Mouse (Mus musculus) adrenal gland, adult 18-20 months (tissue): Measurements from ENCODE around the gene Vps26a. TPM values are rescaled to one million over a fixed set of nuclear protein-coding genes. Genes with fewer than 3 reads are reported as not detected.
"Not testable (repeated sequence)": the region's sequence is repeated elsewhere in the genome, so short reads cannot be mapped to it uniquely, and the experiment has no call there.

Experiments used
- DNase-seq, 2 experiments: peaks; one replicate each; pipeline ENCODE4 v3.0.0; 2021 to 2022; ENCODE audit warnings: low spot score in 2 of 2
- total RNA-seq, 2 experiments: library from RNA; stranded (reverse); gene quantifications; 1 replicate in 1 of 2; 2 replicates in 1 of 2; pipeline ENCODE4 v1.2.3; 2021

Vps26a gene
- total RNA-seq, 2 experiments from 2014 or later = 49.2 to 54.3 TPM

DNA sequence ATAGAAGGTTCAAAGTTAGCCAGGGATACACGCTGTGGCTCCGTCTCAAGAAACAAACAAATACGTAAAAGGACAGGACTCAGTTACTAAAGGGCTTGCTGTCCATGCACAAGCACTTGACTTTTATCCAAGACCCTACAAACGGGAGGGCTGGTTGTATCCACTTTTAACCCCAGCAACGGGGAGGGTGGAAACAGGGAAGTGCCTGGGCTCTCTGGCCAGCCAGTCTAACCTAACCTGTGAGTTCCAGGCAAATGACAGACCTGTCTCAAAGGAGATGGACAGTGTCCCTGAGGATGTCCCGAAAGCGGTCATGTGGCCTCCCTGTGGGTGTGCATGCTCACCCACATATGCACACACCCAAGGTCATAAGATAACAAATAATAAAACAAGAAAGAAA is 15.3 kb upstream of the Vps26a start:
- DNase-seq = no peak

GRCm38 (mm10) chr10:62500916-62501615 is 14.5 kb upstream of the Vps26a start:
- no peak for DNase-seq

DNA sequence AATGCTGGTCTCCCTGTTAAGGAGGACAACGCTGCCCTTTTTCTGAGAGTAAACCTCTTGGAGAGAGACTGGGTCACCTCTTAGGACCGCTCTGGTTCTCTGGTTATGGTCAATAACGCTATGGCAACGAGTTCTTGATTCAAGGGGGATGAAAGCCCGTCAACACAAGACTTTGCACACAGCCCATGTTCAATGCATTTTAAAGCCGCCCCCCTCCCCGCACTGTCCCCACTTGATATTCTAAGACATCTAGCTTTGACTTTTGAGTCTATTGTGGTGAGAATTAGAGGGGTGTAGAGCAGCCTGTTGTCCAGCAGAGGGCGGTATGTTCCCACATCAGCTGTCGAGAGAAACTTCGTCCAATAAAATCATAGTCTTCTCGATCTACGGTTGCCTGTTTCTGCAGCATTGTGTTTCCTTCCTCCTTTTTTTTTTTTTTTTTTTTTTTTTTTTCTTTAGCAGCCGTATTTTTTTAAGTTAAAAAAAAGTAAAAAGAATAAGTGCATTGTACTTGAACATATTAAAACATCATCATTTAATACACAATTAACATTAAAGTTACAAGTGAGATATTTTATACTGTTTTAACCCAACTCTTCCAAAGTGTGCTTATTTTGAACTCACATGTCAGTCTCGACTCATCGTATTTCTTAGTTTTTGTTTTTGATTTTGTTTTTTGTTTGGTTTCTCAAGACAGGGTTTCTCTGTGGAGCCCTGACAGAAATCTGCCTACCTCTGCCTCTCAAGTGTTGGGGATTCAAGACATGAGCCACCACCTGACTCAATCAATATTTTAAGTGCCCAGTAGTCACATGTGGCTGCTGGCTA is 13.7 kb upstream of the Vps26a start:
- peak; percentile 57 to 60 for DNase-seq

DNA sequence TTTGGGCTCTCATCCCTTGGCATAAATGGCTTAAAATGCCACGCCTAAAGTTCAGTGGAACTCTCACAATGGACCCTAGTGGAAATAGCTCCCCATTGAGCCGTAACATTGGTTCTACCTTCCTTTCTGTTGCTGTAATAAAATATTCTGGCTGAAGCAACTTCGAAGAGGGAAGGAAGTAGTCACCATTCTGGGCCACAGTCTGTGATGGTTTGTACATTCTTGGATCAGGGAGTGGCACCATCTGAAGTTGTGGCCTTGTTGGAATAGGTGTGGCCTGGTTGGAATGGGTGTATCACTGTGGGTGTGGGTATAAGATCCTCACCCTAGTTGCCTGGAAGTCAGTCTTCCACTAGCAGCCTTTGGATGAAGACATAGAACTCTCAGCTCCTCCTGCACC is 5.1 kb upstream of the Vps26a start:
- not testable (repeated sequence) for DNase-seq

- no peak for DNase-seq
Observed at GRCm38 (mm10) chr10:62488266-62488665, 1.7 kb upstream of the Vps26a start.

GRCm38 (mm10) chr10:62485878-62486582 is 575 bp downstream of the Vps26a start:
- DNase-seq = no peak

- no peak for DNase-seq
Observed at GRCm38 (mm10) chr10:62481108-62481852, 5.3 kb downstream of the Vps26a start.

GRCm38 (mm10) chr10:62476980-62477379 is 9.6 kb downstream of the Vps26a start:
- no peak for DNase-seq

- DNase-seq = no peak
Observed at GRCm38 (mm10) chr10:62474944-62475343, 11.7 kb downstream of the Vps26a start.

DNA sequence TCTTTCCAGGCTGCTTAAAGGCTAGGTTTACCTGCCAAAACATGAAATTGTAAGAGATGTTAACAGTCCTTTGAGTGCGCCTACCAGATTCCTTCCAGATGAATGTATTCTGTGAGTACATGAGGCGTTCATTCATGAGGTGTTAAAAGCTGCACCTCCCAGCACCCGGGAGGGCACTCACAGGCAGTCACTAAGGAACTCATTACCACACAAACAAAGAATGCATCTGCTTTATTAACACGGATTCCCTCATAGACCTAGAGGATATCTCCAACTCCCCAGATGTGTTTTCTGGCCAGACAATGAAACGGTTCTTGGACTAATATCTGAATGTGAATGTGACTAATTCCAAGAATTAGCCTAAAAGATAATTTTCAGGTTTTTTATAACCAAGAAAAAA is 15.5 kb downstream of the Vps26a start:
- DNase-seq = no peak

GRCm38 (mm10) chr10:62469736-62470135 is 16.9 kb downstream of the Vps26a start:
- no peak for DNase-seq

- no peak for DNase-seq
Observed at GRCm38 (mm10) chr10:62461321-62461720, 25.3 kb downstream of the Vps26a start.

DNA sequence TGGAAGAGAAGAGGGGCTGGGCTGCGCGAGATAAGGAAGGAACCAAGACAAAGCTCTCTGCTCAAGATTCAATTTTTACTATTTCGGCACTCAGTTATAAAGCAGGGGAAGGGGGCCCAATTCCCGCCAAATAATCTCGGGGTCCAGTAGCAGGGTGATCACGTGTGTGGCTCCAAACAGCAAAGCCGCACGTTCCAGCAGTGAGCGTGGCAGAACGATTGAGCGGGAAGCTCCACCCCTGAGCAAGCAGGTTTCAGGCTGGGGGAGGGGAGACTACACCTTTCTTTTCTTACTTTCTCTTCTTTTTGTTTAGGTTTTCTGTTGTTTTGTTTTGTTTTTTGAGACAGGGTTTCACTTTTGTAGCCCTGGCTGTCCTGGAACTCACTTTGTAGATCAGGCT is 34.6 kb downstream of the Vps26a start:
- DNase-seq = not testable (repeated sequence)

GRCm38 (mm10) chr10:62450280-62450640 is 36.3 kb downstream of the Vps26a start:
- no peak for DNase-seq

DNA sequence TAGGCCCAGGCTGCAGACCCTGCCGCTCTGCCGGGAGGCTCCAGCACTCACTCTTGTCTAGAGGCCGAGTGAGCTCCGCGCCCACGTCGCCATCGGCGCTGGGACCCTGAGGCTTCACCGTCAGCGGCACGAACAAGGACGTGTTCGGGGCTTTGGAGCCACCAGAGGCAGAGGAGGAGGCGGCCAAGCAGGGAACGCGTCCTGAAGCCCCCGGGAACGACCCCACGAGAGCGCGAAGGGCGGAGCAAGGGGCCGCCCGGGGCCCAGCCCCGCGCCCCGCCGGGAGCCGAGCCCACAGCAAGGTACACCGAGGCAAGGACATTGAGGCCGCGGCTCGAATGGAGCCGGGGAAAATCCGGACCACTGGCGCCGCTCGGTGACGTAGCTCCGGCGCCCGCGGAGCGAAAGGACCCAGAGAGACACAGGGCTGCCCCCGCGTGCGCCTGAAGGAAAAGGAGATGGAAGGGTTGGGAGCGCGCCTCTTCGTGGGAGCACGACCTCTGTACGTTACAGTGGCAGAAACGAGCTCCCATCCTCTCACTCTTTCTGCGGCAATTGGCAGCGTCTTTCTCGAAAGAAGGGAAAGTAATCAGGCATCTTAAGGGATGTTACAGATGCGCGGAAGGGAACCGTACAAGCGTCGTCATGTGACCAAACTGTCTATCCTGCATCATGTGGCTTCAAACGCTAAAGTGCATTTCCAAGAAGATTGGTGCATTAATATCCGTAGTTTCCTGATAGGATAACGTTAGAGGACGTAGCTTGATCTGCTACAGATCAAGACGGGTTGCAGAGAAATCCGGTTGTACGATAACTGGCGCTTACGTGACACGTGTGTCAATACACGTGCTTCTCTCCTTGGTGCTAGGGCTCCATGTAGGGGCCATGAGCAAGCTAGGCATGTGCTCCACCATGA is 37.0 kb downstream of the Vps26a start, which contains the start of the genes 4930507D05Rik and Supv3l1:
TSS of gene 4930507D05Rik (plus strand) at position 126 of the 916 bp plus-strand sequence.
TSS of gene Supv3l1 (minus strand) at position 375 of the 916 bp plus-strand sequence.
- DNase-seq = peak; percentile 96 to 97

- DNase-seq = no peak
Observed at GRCm38 (mm10) chr10:62430427-62430826, 56.2 kb downstream of the Vps26a start.

DNA sequence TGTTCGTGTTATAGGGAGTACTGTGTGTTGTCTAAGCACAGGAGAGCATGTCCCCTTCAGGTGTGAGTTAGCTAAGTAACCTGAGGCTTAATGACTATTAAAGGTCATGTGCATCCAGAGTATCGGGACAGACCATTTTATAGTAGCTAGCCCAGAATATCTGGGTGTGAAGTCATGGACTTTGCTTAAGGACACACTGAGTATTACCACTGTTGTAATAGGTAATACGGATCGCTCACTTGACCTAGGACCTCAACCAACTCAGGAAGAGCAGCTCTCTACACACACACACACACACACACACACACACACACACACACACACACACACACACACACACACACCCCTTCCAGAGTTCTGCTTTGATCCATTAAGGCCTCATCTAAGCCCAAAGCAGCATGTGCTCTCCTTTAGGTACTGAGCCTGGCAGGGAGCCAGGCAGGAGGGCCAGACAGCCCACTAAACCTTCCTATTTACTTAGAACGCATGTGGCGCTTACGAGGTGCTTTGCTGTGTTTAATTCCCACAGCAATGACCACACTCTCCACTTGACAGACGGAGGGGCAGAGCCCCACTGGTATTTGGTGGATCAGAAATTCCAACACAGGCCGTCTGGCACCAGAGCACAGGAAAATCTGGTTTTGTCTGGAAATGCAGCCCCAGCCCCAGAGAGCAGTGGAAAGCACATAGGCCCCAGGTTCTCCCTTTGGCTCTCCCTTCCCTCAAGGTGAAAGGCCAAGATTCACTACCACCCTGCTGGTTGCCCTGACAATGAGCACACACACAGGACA is 61.3 kb downstream of the Vps26a start:
- DNase-seq = no peak

DNA sequence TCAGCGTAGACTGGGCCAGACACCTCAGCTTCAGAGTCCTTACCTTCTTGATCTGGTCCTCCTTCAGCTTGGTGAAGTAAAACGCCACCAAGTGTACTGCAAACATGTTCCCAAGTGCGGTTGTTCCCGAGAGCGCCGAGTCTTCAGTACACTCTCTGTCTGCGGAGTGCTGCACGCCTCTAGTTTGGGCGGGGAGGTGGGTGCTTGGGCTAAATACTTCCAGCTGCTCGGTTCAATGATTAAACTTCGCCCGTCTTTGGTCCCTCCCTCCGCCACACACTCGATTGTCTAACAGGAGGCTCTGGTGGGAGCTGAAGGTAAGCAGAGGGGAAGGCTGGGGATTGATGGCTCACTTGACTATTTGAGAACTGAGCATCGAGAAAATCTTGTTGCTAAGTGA is 64.3 kb downstream of the Vps26a start, which contains the start of gene Hkdc1:
TSS of gene Hkdc1 (minus strand) at position 237 of the 400 bp plus-strand sequence.
- no peak for DNase-seq

DNA sequence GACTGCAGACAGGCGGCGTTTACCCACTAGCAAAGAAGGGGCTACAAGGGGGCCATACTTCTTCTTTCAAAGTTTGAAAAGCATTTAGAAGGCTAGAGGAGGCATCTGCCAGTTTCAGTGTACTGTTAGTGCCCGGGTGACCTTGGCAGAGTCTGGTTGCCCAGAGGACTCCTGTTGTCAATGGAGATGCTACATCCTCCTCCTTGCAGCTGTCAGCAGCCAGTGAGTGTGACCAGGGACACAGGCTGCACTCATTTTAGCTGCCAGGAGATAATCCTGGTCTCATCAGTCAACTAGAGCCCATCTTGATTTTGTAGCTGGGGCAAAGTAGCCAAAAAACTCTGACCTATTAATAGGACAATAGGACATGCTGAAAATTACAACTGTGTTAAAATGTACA is 65.5 kb downstream of the Vps26a start:
- no peak for DNase-seq
